Mouse (Mus musculus) thymus, postnatal 4 days (tissue): ENCODE results near the gene Grik5.
"Not testable (repeated sequence)": the region's sequence is repeated elsewhere in the genome, so short reads cannot be mapped to it uniquely, and the experiment has no call there.

Experiments
- DNase-seq: peaks from one replicate; pipeline ENCODE4 v3.0.0; 2021

The Grik5 gene

DNA sequence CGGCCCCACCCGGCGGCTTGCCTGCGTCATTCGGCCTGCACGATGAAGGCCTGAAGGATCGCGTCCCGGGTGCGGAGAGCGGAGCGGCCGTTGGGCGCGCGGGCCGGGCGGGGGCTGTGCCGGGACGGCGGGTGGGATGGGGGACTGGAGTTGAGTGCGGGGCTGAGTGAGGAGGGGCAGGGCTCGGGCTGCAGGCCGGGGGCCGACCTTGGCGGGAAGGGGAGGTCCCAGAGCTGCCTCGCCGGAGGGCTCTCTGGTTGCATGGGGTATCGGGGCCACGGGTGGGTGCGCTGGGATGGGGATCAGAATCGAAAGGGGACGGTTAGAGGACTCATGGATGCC lies 5.2 kb upstream of the Grik5 start:
- DNase-seq, result no peak

DNA sequence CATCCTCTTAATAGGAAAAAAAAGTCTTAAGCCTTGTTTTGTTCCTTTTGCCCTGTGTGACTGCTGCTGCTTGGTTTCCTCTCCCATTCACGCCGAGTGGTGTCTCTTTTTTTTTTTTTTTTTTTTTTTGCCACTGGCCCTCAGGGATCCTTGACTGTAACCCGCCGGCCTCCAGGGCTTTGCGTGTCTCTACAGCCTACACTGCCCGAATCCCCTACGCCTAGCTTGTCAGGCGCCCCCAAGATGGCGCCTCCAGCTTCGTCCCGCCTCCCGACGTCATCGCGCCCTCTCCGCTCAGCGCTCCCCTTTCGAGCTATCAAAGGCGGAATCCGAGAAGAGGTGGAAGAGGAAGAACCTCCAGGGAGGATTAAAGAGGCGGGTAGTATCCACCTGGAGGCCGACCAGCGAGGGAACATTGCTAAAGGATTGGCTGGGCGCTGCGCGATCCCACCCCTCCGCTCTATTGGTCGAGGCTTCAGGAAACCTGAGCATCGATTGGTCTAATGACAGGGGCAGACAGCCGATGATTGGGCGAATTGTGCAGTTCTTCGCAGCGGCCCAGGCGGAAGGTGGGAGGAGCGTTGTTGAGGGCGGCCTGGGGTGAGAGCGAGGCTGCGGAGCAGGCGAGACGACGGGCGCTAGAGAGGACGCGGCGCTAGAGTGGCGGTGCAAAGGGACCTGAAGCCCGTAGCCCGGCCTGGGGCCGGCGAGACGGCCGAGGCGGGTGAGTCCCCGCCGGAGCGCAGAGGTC lies 4.7 kb upstream of the Grik5 start:
- peak; percentile 95 for DNase-seq

DNA sequence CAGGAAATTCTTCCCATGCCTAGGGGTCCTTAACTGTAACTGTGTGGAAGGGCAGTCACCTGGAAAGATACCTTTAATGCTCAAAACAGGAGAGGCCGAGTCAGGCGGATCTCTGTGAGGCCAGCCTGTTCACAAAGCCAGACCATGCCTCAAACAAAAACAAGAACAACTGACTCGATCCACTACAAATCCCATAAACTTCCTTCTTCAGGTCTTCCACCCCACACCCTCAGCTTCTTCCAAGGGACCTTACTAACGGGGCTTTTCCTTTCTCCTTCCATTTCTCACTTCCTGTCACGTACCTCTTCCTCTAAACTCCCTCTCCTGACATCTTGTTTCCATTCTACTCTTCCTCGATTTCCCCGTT lies 4.1 kb upstream of the Grik5 start:
- no peak for DNase-seq

DNA sequence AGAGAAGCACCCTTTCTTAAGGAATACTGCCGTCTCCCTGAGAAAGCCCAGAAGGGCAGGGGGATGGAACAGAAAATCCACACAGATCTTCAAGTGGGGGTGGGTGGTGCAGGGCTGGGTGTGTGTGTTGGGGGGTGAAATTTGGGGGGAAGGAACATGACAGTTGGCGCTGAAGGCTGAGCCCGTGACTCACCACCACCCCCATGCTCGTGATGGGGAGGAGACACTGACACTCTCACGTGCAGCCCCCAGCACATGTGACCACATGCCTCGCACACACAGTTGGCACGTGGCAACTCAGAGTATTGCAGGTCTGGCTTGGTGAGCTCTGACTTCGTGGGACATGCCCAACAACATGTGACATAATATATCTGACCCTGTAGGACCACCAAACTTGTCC lies 1.8 kb upstream of the Grik5 start:
- DNase-seq, result no peak

DNA sequence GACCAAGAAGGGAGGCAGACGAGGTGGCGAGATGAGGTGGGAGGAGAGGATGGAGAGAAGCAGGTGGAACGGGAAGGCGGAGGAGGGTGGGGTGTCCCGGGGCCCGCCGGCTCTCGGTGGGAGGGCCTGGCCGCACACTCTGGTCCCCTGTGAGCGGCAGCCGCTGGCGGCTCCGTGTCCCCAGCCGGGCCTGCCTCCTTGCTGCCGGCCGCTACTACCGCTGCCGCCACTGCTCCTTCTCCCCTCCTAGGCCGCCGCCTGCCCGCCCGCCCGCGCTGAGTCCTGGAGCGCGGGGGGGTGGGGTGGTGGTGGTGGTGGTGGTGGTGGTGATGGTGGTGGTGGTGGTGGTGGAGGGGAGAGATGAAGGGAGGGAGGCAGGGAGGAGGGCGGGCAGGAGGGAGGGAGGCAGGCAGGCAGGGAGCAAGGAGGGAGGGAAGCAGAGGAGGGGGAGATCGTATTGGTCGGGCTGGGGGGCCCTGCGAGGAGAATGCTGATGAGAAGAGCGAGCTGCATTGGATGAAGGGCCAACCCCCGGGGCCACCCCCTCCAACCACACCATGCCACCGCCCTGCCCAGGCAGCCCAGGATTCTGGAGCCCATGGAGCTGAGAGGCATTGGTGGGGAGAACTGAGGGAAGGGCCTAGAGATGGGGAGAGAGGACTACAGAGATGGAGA lies 707 bp upstream of the Grik5 start:
- DNase-seq, result peak; percentile 50

DNA sequence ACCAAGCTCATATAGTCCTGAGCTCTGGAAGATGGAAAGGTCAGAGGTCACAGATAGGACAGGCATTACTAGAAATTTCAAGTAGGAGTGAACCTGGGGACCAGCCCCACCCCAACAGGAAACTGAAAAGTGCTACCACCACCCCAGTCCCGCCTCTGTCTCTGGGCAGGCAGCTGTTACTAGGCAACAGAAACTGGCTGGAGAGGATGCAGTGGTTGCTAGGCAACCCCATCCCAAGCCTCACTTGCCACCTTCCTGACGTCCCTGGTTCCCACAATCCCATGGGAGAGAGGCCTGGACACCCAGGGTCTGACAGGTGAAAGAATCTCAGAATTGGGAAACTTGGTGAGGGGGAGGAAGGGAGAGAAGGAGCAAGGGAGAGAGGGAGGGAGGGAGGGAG lies 3.4 kb downstream of the Grik5 start:
- DNase-seq, result no peak

DNA sequence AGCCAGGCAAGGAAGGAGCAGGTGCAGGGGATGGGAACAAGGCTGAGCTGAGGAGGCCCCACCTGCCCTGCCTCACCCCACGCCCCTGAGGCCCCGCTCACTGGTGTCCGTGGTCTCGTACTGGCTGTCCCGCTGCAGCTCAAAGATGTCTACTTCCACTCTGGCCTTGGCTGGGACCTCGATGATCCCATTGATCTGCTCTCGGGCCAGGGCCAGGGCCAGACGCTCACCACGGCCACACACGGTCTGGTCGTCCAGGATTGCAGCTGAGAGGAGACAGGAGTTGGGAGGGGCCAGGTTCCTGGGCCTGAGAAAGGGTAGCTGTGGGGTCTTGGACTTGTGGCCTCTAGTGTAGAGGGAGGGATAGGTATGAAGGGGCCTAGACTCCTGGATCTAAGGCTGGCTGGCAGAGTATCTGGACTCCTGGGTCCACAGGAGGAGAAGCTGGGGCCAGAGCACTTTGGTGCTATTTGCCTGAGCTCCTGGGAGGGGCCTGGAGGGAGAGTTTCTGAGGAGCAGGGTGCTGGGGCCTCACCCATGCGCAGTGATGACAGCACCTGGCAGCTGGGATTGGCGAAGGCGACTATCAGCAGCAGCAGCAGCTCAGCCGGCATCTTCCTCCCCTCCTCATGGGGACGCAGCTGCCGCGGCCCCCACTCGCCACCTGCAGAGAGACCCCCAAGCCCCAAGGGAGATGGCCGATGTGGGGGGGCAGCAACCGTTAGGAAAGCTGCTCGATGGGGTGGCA lies 4.1 kb downstream of the Grik5 start:
- DNase-seq, result peak; percentile 33

DNA sequence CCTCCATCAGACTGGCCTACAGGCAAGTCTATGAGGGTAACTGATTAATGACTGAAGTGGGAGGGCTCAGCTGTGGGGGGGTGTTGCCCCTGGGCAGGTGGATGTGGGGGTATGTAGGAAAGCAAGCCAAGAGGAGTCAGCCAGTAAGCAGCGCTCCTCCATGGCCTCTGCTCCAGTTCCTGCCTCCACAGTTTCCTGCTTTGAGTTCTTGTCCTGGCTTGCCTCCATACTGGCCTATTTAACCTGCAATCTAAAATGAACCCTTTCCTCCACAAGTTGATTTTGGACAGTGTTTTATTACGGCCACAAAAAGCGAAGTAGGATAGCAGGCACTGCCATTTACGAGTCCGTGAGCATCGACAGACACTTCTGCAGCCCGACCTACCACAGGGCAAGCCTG lies 4.8 kb downstream of the Grik5 start:
- no peak for DNase-seq

DNA sequence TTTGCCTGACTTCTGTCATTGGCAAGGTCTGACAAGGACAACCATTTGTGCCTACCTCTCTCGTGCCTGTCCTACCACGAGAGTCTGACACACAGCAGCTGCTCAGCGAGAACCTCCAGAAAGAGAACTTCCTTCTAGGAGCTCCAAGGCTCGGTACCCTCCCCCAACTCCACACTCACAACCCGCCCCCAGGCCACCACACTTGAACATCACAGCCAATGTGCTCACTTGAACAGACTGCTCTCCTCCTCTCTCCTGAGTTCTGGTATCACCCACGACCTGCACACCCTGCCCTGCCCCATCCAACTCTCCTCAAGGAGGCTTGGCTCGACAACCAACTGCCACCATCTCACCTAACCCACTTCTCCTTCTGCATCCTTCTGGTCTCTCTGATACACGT lies 8.2 kb downstream of the Grik5 start:
- no peak for DNase-seq

DNA sequence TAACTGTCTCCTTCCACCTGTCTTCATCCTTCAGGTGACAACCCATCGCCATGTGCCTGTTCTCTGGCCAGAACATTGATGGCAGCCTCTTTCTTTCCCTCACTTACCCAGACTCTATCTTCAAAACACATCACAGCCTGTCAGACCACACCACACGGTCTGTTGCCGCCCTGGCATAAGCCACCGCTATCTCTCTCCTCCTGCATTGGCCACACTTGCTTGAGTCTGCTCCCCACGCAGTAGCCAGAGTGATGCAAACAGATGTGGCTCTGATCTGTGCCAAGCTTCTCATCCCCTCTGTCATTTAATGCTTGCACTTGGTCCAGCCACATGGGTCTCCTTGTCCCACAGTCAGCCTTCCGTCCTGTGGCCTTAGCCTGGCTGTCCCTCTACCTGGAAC lies 8.8 kb downstream of the Grik5 start:
- DNase-seq, result no peak

DNA sequence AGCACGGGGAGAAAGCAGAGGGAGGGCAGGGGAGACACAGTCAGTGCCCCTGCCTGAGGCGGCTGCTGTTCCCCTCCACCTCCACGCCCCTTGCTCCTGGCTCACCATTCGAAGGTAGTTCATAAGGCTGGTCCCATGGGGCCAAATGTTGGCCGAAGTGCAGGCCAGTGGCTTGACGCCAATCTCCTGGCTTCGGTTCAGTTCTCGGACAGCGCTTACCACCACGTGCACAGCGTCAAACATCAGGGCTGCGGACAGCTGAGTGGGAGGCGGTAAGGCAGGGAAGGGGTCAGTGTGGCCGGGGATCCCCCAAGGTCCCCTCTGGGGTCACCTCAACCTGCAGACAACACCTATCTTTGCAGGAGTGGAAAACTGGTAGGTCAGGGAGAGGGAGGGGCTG lies 13.3 kb downstream of the Grik5 start:
- no peak for DNase-seq

DNA sequence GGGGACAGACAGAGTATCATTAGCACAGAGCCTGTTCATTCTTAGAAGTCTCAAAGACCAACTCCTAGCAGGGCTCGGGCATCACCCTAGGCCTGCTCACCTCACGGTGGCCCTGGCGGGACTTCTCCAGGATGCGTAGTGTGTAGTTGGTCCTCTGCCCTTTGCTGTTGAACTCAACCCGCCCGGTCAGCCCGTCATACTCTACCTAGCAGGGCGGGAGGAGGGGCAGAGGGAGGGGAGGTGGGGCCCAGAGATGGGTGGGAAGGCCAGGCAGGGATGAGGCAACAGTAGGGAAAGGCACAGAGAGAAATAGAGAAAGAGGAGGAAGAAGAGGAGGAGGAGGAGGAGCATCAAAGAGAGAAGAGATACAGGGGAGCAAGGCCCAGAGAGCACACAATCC lies 13.8 kb downstream of the Grik5 start:
- no peak for DNase-seq

DNA sequence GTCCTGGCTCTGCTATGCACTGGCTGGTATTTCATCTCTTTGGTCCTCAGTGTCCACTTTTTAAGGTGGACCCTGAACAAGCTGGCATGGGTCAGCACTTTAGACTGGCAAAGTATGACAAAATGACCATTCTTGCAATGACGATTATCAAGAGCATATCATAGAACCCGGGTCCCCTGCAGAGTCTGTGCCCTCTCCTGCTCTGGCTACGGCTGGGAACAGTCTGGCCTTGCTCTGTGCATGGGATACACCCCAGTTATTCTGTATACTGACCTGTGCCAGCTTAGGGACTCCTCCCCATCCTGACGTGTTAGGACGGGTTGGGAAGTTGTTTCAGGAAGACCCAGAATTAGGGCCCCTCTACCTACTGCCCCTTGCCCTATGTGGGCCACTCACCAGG lies 14.3 kb downstream of the Grik5 start:
- DNase-seq, result no peak

DNA sequence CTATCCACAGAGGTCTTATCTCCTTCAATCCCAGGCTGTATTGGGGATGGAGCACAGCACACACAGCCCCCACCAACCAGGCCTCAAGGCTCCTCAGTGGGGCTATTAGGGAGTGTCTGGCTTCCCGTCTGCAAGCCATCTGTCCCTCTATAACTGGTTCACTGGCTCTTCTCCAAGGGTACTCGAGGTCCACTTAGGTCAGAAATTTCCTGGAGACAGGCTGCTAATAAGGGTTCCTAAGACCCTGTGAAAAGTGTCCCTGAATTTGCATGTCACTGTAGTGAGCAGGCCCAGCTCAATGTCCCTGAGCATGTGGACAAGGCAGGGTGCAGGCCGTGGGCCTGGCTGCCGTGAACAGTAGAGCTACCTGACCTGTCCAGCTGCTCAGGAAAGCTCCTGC lies 15.2 kb downstream of the Grik5 start:
- DNase-seq, result no peak

DNA sequence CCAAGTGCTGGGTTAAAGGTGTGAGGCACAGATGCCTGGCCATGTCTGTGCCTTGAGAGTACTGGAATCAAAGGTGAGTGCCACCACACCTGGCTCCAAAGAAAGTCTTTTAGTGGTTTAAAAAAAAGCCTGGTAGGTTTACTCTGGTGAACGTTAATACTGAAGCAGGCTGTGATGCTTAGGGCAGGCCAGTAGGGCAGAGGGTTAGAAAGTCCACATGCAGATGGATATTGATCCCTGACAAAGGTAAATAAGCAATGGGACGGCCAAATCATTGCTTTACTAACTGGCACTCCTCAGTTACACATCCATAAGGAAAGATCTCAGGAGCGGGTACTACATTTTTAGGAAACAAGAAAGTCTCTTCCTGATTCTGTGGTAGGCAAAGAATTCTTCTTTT lies 19.6 kb downstream of the Grik5 start:
- DNase-seq, result no peak

DNA sequence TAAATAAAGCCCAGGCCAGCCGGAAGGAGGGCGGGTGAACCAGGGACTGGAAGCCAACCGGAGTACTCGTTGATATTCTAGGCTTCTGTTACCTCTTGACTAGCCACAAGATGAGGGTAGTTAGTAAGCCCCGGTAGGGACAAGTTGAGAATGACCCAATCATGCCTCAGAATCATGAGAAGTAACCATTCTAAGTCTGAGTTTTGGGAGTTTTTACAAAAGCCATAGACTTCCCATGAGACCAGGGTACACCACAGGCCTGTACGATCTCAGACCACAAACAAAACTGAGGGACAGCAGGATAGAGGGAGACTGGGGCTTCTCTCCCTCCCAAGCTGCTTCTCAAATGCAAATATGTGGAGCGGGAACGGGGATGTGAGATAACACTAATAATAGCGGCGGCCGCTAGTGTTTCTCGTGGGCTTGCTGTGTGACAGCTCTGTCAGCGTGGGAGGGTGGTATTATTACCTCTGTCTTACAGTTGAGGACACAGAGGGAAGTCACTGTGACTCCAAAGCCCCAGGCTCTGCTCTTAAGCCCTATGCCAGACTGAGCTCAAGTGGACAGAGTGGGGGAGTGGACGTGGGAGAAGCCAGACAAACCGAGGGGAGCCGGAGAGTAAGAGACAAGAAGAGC lies 22.7 kb downstream of the Grik5 start:
- no peak for DNase-seq

DNA sequence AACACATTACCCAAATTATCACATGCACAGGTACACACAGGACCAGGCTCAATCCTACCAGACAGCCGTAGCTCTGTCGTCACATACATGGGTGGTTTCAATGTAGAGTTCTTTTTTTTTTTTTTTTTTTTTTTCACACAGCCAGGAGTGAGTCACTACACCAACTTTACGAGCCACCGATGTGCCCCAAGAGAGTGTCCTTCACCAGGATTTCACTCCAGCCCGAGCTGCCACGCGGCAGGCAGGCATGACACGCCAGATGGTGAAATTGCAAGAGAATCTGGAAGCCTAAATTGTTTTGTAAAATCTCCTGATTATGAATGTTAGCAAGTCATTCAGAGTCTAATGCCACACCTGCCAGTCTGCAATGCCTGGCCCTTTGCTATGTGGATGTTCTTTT lies 24.8 kb downstream of the Grik5 start:
- DNase-seq, result no peak

DNA sequence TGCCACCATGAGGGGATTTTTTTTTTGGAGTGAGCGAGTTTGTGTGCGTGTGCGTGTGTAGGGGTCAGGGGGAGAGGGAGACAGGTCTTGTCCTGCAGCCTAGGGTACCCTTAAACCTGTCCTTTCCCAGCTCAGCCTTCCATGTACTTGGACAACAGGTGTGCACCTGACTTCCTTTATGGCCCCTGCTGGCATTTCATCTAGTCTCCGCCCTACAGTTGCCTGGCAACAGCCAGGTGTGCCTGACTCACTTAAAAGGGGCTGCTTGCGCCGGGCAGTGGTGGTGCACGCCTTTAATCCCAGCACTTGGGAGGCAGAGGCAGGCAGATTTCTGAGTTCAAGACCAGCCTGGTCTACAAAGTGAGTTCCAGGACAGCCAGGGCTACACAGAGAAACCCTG lies 27.5 kb downstream of the Grik5 start:
- DNase-seq, result not testable (repeated sequence)

DNA sequence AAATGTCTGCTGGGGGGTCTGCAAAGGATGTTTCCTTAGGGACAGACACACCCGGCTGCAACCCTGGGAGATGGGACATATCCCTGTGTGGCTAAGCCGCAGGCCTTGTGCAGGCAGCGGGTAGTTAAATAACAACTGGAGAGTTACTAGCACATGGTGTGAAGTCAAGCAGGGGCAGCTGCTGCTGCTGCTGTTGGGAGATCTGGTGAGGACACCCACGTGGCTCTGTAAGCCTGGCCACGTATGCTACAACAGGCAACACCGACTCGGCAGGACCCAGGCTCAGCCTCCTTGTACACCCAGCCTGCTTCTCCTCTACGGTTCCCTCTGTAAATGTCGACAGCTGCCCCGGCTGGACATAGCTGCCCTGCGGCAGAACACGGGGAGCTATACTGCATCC lies 30.2 kb downstream of the Grik5 start:
- DNase-seq, result no peak

DNA sequence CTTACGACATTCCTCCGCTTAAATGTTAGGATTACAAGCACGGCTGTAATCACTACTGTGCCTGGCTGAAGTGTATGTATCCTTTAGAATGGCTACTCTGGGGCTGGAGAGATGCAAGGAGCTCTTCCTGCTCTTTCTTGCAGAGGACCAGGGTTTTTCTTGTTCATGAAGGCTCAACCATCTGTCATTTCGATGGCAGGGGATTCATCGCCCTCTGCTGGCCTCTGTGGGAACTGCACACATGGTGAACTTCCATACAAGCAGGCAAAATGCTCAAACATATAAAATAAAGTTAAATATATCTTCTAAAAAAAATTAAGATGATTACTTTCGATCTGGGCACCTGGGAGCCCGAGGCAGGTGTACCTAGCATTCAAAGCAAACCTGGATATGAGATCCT lies 36.2 kb downstream of the Grik5 start:
- DNase-seq, result peak; percentile 88

DNA sequence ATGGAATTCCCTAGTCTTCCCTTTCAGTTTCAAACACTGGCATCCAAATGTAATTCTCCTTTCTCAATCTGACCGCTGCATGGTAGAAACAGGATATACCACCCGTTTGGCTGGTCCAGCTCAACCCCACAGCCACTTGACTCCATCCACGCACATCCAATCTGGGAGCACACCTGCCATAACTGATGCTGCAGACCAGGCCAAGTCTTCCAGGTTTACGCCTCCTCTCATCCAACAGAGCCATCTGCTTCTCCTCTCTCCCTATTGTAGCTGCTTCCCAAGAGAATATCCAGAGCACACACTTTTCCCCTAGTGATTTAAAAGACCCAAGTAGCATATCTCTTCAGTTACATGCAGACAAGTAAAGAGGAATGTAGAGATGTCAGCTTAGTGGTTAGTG lies 37.4 kb downstream of the Grik5 start:
- DNase-seq, result no peak

DNA sequence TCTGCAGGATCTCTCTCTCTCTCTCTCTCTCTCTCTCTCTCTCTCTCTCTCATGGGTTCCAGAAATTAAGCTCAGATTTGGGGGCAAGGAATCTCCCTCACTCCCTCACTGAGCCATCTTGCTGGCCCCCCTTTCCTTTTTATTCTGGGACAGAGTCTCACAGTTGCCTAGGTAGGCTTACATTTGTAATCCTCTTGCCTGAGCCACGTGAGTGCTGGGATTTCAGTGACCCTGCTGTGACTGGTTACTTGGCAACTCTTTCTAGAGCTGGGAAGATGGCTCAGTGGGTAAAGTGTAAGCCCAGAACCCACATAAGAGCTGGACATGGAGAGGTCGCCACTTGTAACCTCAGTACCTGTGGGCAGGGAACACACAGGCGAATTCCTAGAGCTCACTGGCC lies 40.6 kb downstream of the Grik5 start:
- no peak for DNase-seq

DNA sequence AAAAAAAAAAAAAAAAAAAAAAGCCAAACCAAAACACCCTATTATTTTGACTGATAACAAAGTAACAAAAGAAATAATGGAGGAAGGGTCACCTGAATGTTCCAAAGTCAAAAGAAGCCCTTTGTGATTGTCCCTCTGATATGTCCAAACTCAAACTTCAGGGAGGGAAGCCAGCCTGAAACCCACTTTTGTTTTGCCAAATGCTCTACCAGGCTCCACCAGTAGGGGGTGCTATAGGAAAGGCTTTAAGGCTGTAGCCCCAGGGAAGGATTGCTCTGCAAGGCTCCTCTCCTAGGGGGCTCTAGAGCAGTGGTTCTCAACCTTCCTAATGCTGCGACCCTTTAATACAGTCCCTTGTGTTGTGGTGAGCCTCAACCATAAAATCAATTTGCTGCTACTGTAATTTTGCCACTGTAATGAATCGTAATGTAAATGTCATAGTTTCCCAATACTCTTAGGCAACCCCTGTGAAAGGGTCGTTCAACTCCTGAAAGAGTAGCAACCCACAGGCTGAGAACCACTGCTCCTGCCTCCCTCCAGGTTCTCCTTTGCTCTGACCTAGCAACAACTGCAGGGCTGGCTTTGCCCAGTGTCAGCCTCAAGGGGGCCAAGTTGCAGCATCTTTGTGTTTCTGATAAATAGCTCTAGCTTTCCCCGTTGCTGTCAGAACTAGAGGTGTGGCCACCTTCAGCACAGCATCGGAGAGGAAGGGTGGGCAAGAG lies 42.0 kb downstream of the Grik5 start:
- DNase-seq, result peak; percentile 88
